Mouse (Mus musculus) kidney, postnatal 0 days (tissue): Measurements from ENCODE around the gene Dhx37. TPM values are rescaled to one million over a fixed set of nuclear protein-coding genes. Genes with fewer than 3 reads are reported as not detected.
A peak's percentile ranks its signal among the peaks of the same experiment; 100 is the strongest.

Experiments used
- ATAC-seq: fragments of 200-750 bp; cut with Nextera tagmentation; replicated peaks from 2 replicates; pipeline ENCODE4 v1.8.0; 2017; ENCODE audit warnings: low read depth, moderate number of reproducible peaks, moderate TSS enrichment, moderate library complexity; ENCODE audit not compliant: low FRiP score
- DNase-seq: peaks from one replicate; pipeline ENCODE4 v3.0.0-alpha.2; 2016; ENCODE audit warnings: low spot score
- H3K27ac ChIP-seq: fragments of 300-500 bp; sonication (generic); 2 replicates; pipeline ENCODE4 v1.5.1; 2014; ENCODE audit warnings: mild to moderate bottlenecking
- H3K27me3 ChIP-seq: fragments of 300-500 bp; sonication (generic); 2 replicates; pipeline ENCODE4 v1.6.1; 2014; ENCODE audit warnings: low read length, mixed read lengths; ENCODE audit not compliant: insufficient read depth
- H3K36me3 ChIP-seq: fragments of 300-500 bp; sonication (generic); 2 replicates; pipeline ENCODE4 v1.6.1; 2014; ENCODE audit warnings: low read length, mixed read lengths; ENCODE audit not compliant: insufficient read depth
- H3K4me1 ChIP-seq: fragments of 300-500 bp; sonication (generic); replicated peaks from 2 replicates; pipeline ENCODE4 v1.6.1; 2014; ENCODE audit warnings: antibody characterized with exemption, low read length, mixed read lengths; ENCODE audit not compliant: insufficient read depth
- H3K4me2 ChIP-seq: fragments of 300-500 bp; sonication (generic); 2 replicates; pipeline ENCODE4 v1.6.1; 2014; ENCODE audit warnings: mild to moderate bottlenecking, low read length, moderate library complexity, mixed read lengths
- H3K4me3 ChIP-seq: fragments of 300-500 bp; sonication (generic); replicated peaks from 2 replicates; pipeline ENCODE4 v1.5.1; 2014; ENCODE audit warnings: low read depth, low read length
- H3K9ac ChIP-seq: fragments of 300-500 bp; sonication (generic); 2 replicates; pipeline ENCODE4 v1.6.1; 2014; ENCODE audit warnings: low read depth, low read length
- H3K9me3 ChIP-seq: fragments of 300-500 bp; sonication (generic); replicated peaks from 2 replicates; pipeline ENCODE4 v1.6.1; 2016; ENCODE audit warnings: low read length, inconsistent platforms, mixed read lengths
- CTCF ChIP-seq: IDR thresholded peaks from 2 replicates; pipeline ENCODE4 v1.5.1; 2016; ENCODE audit warnings: antibody characterized with exemption, low read depth, mild to moderate bottlenecking, moderate library complexity
- WGBS: fragments of 180-500 bp; shearing (Covaris S2); extraction: QIAGEN DNeasy Blood & Tissue Kit; methylation state at CpG from one replicate; pipeline ENCODE4 v1.1.7; 2014; 5-methylcytosine and 5-hydroxymethylcytosine counted together
- polyA plus RNA-seq: library from polyadenylated mRNA; unstranded; fragments of >200 nt; fragmentation: Nextera tagmentation; extraction: Ambion mirVana; gene quantifications from 2 replicates; pipeline ENCODE4 v1.2.1, GENCODE M21; 2015

The Dhx37 gene
- polyA plus RNA-seq, 1 experiment from 2014 or later: 7.2 TPM

GRCm38 (mm10) chr5:125476799-125477198 lies 42.9 kb upstream of the Dhx37 start:
- ATAC-seq (no peak), DNase-seq (no peak)
- Histone ChIP-seq H3K36me3 (no peaks in the 10 kb centered on the region), H3K27me3 (no peaks in the 10 kb centered on the region), H3K9me3 (no peaks in the 10 kb centered on the region), H3K4me1 (peaks cover 15% of the 10 kb centered on the region), H3K27ac (no peak overlapping the region), H3K9ac (0 out of 2 replicates have a peak overlapping the region, but pooled peaks have one; percentile 62), H3K4me3 (0 out of 2 replicates have a peak overlapping the region, but pooled peaks have one; percentile 58), H3K4me2 (peak overlapping the region; percentile 85)
- 44% methylated on average over 7 of the region's 7 CpGs for WGBS
- TF ChIP-seq CTCF: no peak

- no peaks in the 10 kb centered on the region for H3K27me3 ChIP-seq
- peak overlapping the region; percentile 85 for H3K4me2 ChIP-seq
- WGBS: 17% methylated on average over 5 of the region's 5 CpGs
- peak; percentile 26; the same call in 1 of the 2 replicates for TF ChIP-seq CTCF
- H3K4me1 ChIP-seq: peaks cover 15% of the 10 kb centered on the region
- H3K9ac ChIP-seq: peak overlapping the region; percentile 62
- DNase-seq (peak; percentile 35), ATAC-seq (no peak)
- H3K36me3 ChIP-seq: no peaks in the 10 kb centered on the region
- peak overlapping the region; percentile 58 for H3K4me3 ChIP-seq
- H3K27ac ChIP-seq: peak overlapping the region; percentile 42; the same call in 1 of the 2 replicates
- H3K9me3 ChIP-seq: no peaks in the 10 kb centered on the region
Measured at GRCm38 (mm10) chr5:125476286-125476625, 42.3 kb upstream of the Dhx37 start.

- peak within 1 kb of the TSS; percentile 85 for H3K4me2 ChIP-seq
- H3K27me3 ChIP-seq: no peaks in the 10 kb centered on the region
- peak; percentile 2; the same call in 1 of the 2 replicates for TF ChIP-seq CTCF
- peak; percentile 93 for ATAC-seq
- no peaks in the 10 kb centered on the region for H3K9me3 ChIP-seq
- peak; percentile 95 for DNase-seq
- H3K9ac ChIP-seq: peak within 1 kb of the TSS; percentile 62
- H3K4me3 ChIP-seq: peak within 1 kb of the TSS; percentile 58
- under 1% methylated on average over 49 of the region's 60 CpGs for WGBS
- H3K4me1 ChIP-seq: peaks cover 15% of the 10 kb centered on the region
- H3K27ac ChIP-seq: peak within 1 kb of the TSS; percentile 42; the same call in 1 of the 2 replicates
- no peaks in the 10 kb centered on the region for H3K36me3 ChIP-seq
Measured at GRCm38 (mm10) chr5:125475601-125476285, 41.8 kb upstream of the Dhx37 start, which contains the start of gene Aacs. Gene Aacs (plus strand): TSS chr5:125475814.

GRCm38 (mm10) chr5:125475030-125475429 lies 41.1 kb upstream of the Dhx37 start:
- DNase-seq: no peak
- Histone ChIP-seq H3K4me3 (peak overlapping the region; percentile 58), H3K4me2 (peak overlapping the region; percentile 85), H3K9ac (no peak overlapping the region; the same call in 1 of the 2 replicates), H3K27me3 (no peaks in the 10 kb centered on the region), H3K27ac (no peak overlapping the region), H3K9me3 (no peaks in the 10 kb centered on the region), H3K36me3 (no peaks in the 10 kb centered on the region), H3K4me1 (peaks cover 15% of the 10 kb centered on the region)
- ATAC-seq: no peak
- WGBS: 61% methylated on average over 12 of the region's 12 CpGs
- TF ChIP-seq CTCF: no peak

GRCm38 (mm10) chr5:125472796-125473475 lies 39.0 kb upstream of the Dhx37 start:
- H3K9ac ChIP-seq: no peak overlapping the region
- no peak overlapping the region for H3K4me3 ChIP-seq
- H3K9me3 ChIP-seq: no peaks in the 10 kb centered on the region
- DNase-seq (no peak), ATAC-seq (no peak)
- H3K36me3 ChIP-seq: no peaks in the 10 kb centered on the region
- WGBS: 72% methylated on average over 9 of the region's 9 CpGs
- TF ChIP-seq CTCF: no peak
- H3K27ac ChIP-seq: no peak overlapping the region
- no peaks in the 10 kb centered on the region for H3K27me3 ChIP-seq
- peaks cover 15% of the 10 kb centered on the region for H3K4me1 ChIP-seq
- no peak overlapping the region for H3K4me2 ChIP-seq

- Histone ChIP-seq H3K36me3 (no peaks in the 10 kb centered on the region), H3K4me3 (no peak overlapping the region), H3K9me3 (no peaks in the 10 kb centered on the region), H3K4me2 (no peak overlapping the region), H3K27me3 (no peaks in the 10 kb centered on the region), H3K9ac (no peak overlapping the region), H3K4me1 (no peaks in the 10 kb centered on the region), H3K27ac (no peak overlapping the region)
- DNase-seq: no peak
- TF ChIP-seq CTCF: no peak
- ATAC-seq: no peak
- WGBS: 80% methylated on average over 4 of the region's 4 CpGs
Measured at GRCm38 (mm10) chr5:125470713-125471112, 36.8 kb upstream of the Dhx37 start.
